Mouse (Mus musculus): ENCODE data around the gene Ddx55. TPM values are rescaled to one million over a fixed set of nuclear protein-coding genes. Genes with fewer than 3 reads are reported as not detected.
"Not testable (repeated sequence)": the region's sequence is repeated elsewhere in the genome, so short reads cannot be mapped to it uniquely, and the experiment has no call there.

Ddx55 gene
- polyA plus RNA-seq, 1 experiment from 2014 or later: 25.1 TPM

- no peak overlapping the region for H3K4me2 ChIP-seq
- no peak for ATAC-seq (ENCODE audit: low FRiP score, low read depth)
- peaks cover 83% of the 10 kb centered on the region for H3K36me3 ChIP-seq
- 89% methylated on average over 3 of the region's 3 CpGs for WGBS
- H3K4me1 ChIP-seq (replicated peaks): no peaks in the 10 kb centered on the region
- H3K27me3 ChIP-seq: no peaks in the 10 kb centered on the region
- H3K4me3 ChIP-seq: no peak overlapping the region
- no peak overlapping the region for H3K9ac ChIP-seq
- no peaks in the 10 kb centered on the region for H3K9me3 ChIP-seq
- no peak overlapping the region for H3K27ac ChIP-seq (replicated peaks)
Observed at GRCm38 (mm10) chr5:124592768-124593167, 40.1 kb downstream of the Ddx55 start.

GRCm38 (mm10) chr5:124598224-124599174 is 45.8 kb downstream of the Ddx55 start:
- Histone ChIP-seq H3K27ac (replicated peaks) (peak overlapping the region; percentile 70), H3K9ac (peak overlapping the region; percentile 68)

GRCm38 (mm10) chr5:124599726-124600125 is 47.1 kb downstream of the Ddx55 start:
- H3K4me2 ChIP-seq: peak overlapping the region; percentile 98
- not testable (repeated sequence) for H3K9ac ChIP-seq; H3K27ac ChIP-seq (replicated peaks); H3K9me3 ChIP-seq; H3K27me3 ChIP-seq; ATAC-seq (ENCODE audit: low FRiP score, low read depth)
- peaks cover 26% of the 10 kb centered on the region for H3K36me3 ChIP-seq
- H3K4me3 ChIP-seq: peak overlapping the region; percentile 74; the same call in 1 of the 2 replicates
- H3K4me1 ChIP-seq (replicated peaks): peaks cover 16% of the 10 kb centered on the region
- 56% methylated on average over 8 of the region's 8 CpGs for WGBS

More at GRCm38 (mm10) chr5:124598224-124599174, 45.8 kb downstream of the Ddx55 start:
- Histone ChIP-seq H3K27me3 (no peaks in the 10 kb centered on the region), H3K4me1 (replicated peaks) (peaks cover 16% of the 10 kb centered on the region), H3K9me3 (no peaks in the 10 kb centered on the region), H3K4me2 (peak overlapping the region; percentile 98), H3K36me3 (peaks cover 39% of the 10 kb centered on the region), H3K4me3 (peak overlapping the region; percentile 74)
- 6% methylated on average over 30 of the region's 30 CpGs for WGBS
- peak; percentile 100 for ATAC-seq (ENCODE audit: low FRiP score, low read depth)

DNA sequence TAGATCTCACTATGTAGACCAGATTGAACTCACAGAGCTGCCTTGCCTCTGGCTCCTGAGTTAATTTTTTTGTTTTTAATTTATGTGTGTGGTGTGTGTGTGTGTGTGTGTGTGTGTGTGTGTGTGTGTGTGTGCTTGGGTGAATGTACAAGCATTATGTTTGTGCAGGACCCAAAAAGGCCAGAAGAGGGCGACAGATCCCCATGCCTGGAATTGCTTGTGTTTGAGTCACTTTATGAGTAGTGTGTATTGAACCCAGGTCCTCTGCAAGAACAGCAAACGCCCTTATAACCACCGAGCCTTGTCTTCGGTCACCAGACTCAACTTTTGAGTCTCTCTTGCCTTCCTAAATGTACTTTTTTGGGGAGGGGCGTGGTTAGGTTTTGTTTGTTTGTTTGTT is 49.7 kb downstream of the Ddx55 start:
- Histone ChIP-seq H3K4me1 (replicated peaks) (peaks cover 16% of the 10 kb centered on the region), H3K9me3 (no peaks in the 10 kb centered on the region), H3K4me3 (no peak overlapping the region), H3K4me2 (no peak overlapping the region), H3K9ac (no peak overlapping the region), H3K27ac (replicated peaks) (no peak overlapping the region), H3K27me3 (no peaks in the 10 kb centered on the region), H3K36me3 (peaks cover 6% of the 10 kb centered on the region; the same call in 1 of the 2 replicates)
- ATAC-seq (ENCODE audit: low FRiP score, low read depth): no peak
- 65% methylated on average over 5 of the region's 5 CpGs for WGBS

GRCm38 (mm10) chr5:124604296-124604695 is 51.6 kb downstream of the Ddx55 start:
- peaks cover 13% of the 10 kb centered on the region; the same call in 1 of the 2 replicates for H3K36me3 ChIP-seq
- no peak for ATAC-seq (ENCODE audit: low FRiP score, low read depth)
- no peak overlapping the region for H3K27ac ChIP-seq (replicated peaks)
- 85% methylated on average over 4 of the region's 4 CpGs for WGBS
- no peaks in the 10 kb centered on the region for H3K9me3 ChIP-seq
- H3K4me3 ChIP-seq: no peak overlapping the region
- H3K4me2 ChIP-seq: no peak overlapping the region
- no peaks in the 10 kb centered on the region for H3K27me3 ChIP-seq
- H3K9ac ChIP-seq: no peak overlapping the region
- peaks cover 7% of the 10 kb centered on the region for H3K4me1 ChIP-seq (replicated peaks)

DNA sequence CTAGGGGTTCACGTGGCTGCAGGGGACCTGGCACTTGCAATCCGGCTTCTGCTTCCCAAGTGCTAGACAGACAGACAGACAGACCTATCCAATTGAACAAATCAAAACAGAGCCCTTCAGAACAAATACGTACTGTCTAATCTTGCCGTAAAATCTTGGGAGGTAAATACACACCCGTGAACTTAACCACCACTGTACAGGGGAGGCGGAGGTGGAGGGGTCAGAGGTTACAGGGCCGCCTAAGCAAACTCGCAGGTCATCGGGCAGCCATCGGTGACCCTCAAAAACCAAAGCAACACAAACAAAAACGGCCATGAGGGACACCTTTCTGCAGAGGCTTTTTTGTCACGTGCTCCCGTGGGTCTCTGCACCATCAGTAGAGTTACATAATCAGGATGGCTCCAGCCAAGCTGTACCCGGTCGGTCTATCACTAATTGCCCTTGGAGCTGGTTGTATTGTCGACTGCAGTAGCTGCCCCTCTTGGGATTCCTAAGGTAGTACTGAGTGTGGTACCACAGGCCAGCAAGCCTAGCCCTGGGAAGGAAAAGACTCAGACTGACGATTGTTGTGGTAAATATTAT is 52.5 kb downstream of the Ddx55 start:
- Histone ChIP-seq H3K4me1 (replicated peaks) (no peaks in the 10 kb centered on the region), H3K4me3 (no peak overlapping the region), H3K27me3 (no peaks in the 10 kb centered on the region), H3K4me2 (no peak overlapping the region), H3K9ac (no peak overlapping the region), H3K27ac (replicated peaks) (no peak overlapping the region), H3K9me3 (no peaks in the 10 kb centered on the region), H3K36me3 (peaks cover 14% of the 10 kb centered on the region; the same call in 1 of the 2 replicates)
- WGBS: 89% methylated on average over 17 of the region's 17 CpGs
- no peak for ATAC-seq (ENCODE audit: low FRiP score, low read depth)

GRCm38 (mm10) chr5:124610965-124611364 is 58.3 kb downstream of the Ddx55 start:
- H3K9ac ChIP-seq: no peak overlapping the region
- no peak overlapping the region for H3K4me2 ChIP-seq
- no peak overlapping the region for H3K4me3 ChIP-seq
- ATAC-seq (ENCODE audit: low FRiP score, low read depth): no peak
- no peaks in the 10 kb centered on the region for H3K4me1 ChIP-seq (replicated peaks)
- no peaks in the 10 kb centered on the region for H3K9me3 ChIP-seq
- H3K27ac ChIP-seq (replicated peaks): no peak overlapping the region
- peaks cover 35% of the 10 kb centered on the region for H3K36me3 ChIP-seq
- 76% methylated on average over 10 of the region's 10 CpGs for WGBS
- no peaks in the 10 kb centered on the region for H3K27me3 ChIP-seq

DNA sequence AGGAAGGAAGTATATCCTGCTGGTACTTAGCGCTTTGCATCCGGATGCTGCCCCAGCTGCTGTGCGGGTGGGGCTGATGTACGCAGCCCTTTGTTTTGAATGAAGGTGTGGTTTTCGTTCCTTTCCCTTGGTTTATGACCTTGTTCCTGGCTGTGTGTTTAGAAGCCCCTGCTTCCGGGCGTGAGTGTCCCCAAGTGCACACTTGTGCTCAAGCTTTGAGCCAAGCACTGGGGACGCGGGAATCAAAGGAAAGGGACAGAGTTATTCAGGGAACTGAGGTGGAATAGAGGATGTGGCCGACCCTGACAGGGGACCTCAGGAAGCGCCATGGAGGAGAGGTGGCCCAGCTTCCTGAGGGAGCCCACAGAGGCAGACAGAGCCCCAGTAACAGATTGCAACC is 62.0 kb downstream of the Ddx55 start:
- Histone ChIP-seq H3K27me3 (no peaks in the 10 kb centered on the region), H3K4me2 (no peak overlapping the region), H3K36me3 (peaks cover 28% of the 10 kb centered on the region; the same call in 1 of the 2 replicates), H3K9me3 (no peaks in the 10 kb centered on the region), H3K4me1 (replicated peaks) (no peaks in the 10 kb centered on the region), H3K27ac (replicated peaks) (no peak overlapping the region), H3K9ac (no peak overlapping the region), H3K4me3 (no peak overlapping the region)
- ATAC-seq (ENCODE audit: low FRiP score, low read depth): no peak
- 85% methylated on average over 11 of the region's 11 CpGs for WGBS

DNA sequence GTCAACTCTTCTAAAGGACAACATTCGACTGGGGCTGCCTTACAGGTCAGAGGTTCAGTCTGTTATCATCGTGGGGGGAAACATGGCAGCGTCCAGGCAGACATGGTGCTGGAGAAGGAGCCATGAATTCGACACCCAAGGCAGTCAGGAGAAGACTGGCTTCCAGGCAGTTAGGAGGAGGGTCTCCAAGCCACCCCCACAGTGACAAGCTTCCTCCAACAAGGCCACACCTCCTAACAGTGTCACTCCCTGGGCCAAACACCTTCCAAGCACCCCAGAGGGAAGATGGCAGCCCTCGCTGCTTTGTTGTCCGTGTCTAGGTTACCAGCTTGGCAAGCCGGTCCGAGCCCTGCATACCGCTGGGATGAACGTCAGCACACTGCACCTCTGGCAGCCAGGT is 66.0 kb downstream of the Ddx55 start:
- Histone ChIP-seq H3K9me3 (no peaks in the 10 kb centered on the region), H3K36me3 (peaks cover 10% of the 10 kb centered on the region; the same call in 1 of the 2 replicates), H3K4me3 (no peak overlapping the region), H3K27ac (replicated peaks) (no peak overlapping the region), H3K9ac (no peak overlapping the region), H3K4me2 (no peak overlapping the region), H3K27me3 (no peaks in the 10 kb centered on the region), H3K4me1 (replicated peaks) (no peaks in the 10 kb centered on the region)
- WGBS: 89% methylated on average over 10 of the region's 10 CpGs
- ATAC-seq (ENCODE audit: low FRiP score, low read depth): no peak

Other genes with a start within 250 kb of the Ddx55 start
- 10.8 and 11.4 TPM in 2 replicates for gene Mphosph9, start 224.9 kb upstream of the Ddx55 start, polyA plus RNA-seq (2015; fragmentation: Nextera tagmentation; extraction: Ambion mirVana)
- gene 2810006K23Rik, start 224.8 kb upstream of the Ddx55 start, polyA plus RNA-seq (2015; fragmentation: Nextera tagmentation; extraction: Ambion mirVana): 15.4 and 16.2 TPM in 2 replicates
- 144 and 145 TPM in 2 replicates for gene Cdk2ap1, start 189.8 kb upstream of the Ddx55 start, polyA plus RNA-seq (2015; fragmentation: Nextera tagmentation; extraction: Ambion mirVana)
- 84.9 and 93.0 TPM in 2 replicates for gene Sbno1, start 126.9 kb upstream of the Ddx55 start, polyA plus RNA-seq (2015; fragmentation: Nextera tagmentation; extraction: Ambion mirVana)
- gene Kmt5a, start 112.9 kb upstream of the Ddx55 start, polyA plus RNA-seq (2015; fragmentation: Nextera tagmentation; extraction: Ambion mirVana): 42.0 and 49.3 TPM in 2 replicates
- 28.8 and 29.1 TPM in 2 replicates for gene Rilpl2, start 74.5 kb upstream of the Ddx55 start, polyA plus RNA-seq (2015; fragmentation: Nextera tagmentation; extraction: Ambion mirVana)
- 20.3 and 22.1 TPM in 2 replicates for gene Snrnp35, start 69.7 kb upstream of the Ddx55 start, polyA plus RNA-seq (2015; fragmentation: Nextera tagmentation; extraction: Ambion mirVana)
- 14.7 and 15.6 TPM in 2 replicates for gene Rilpl1, start 21.5 kb upstream of the Ddx55 start, polyA plus RNA-seq (2015; fragmentation: Nextera tagmentation; extraction: Ambion mirVana)
- 335 and 341 TPM in 2 replicates for gene Tmed2, start 12.2 kb upstream of the Ddx55 start, polyA plus RNA-seq (2015; fragmentation: Nextera tagmentation; extraction: Ambion mirVana)
- 60.0 and 63.0 TPM in 2 replicates for gene Eif2b1, start 26.3 kb downstream of the Ddx55 start, polyA plus RNA-seq (2015; fragmentation: Nextera tagmentation; extraction: Ambion mirVana)
- gene Gtf2h3, start 26.3 kb downstream of the Ddx55 start, polyA plus RNA-seq (2015; fragmentation: Nextera tagmentation; extraction: Ambion mirVana): 43.8 and 45.3 TPM in 2 replicates
- gene Atp6v0a2, start 75.7 kb downstream of the Ddx55 start, polyA plus RNA-seq (2015; fragmentation: Nextera tagmentation; extraction: Ambion mirVana): 34.5 and 37.8 TPM in 2 replicates
- 0.14 and 0.18 TPM in 2 replicates for gene Dnah10, start 172.2 kb downstream of the Ddx55 start, polyA plus RNA-seq (2015; fragmentation: Nextera tagmentation; extraction: Ambion mirVana)